Mouse (Mus musculus) midbrain, embryonic 13.5 days (tissue): Measurements from ENCODE around the gene Zc3h7a. TPM values are rescaled to one million over a fixed set of nuclear protein-coding genes. Genes with fewer than 3 reads are reported as not detected.
A peak's percentile ranks its signal among the peaks of the same experiment; 100 is the strongest.

ENCODE experiments used
- ATAC-seq: fragments of 200-750 bp; cut with Nextera tagmentation; 2 replicates; pipeline ENCODE4 v1.8.0; 2017; ENCODE audit warnings: mild to moderate bottlenecking, moderate TSS enrichment, moderate library complexity
- H3K27ac ChIP-seq: fragments of 300-500 bp; sonication (generic); 2 replicates; pipeline ENCODE4 v1.5.1; 2015; ENCODE audit warnings: inconsistent platforms, mild to moderate bottlenecking, moderate library complexity
- H3K27me3 ChIP-seq: fragments of 300-500 bp; sonication (generic); 2 replicates; pipeline ENCODE4 v1.6.1; 2015; ENCODE audit warnings: mild to moderate bottlenecking, inconsistent platforms
- H3K36me3 ChIP-seq: fragments of 300-500 bp; sonication (generic); 2 replicates; pipeline ENCODE4 v1.6.1; 2015; ENCODE audit warnings: mild to moderate bottlenecking, inconsistent platforms
- H3K4me1 ChIP-seq: fragments of 300-500 bp; sonication (generic); replicated peaks from 2 replicates; pipeline ENCODE4 v1.6.1; 2015; ENCODE audit warnings: inconsistent platforms
- H3K4me2 ChIP-seq: fragments of 300-500 bp; sonication (generic); replicated peaks from 2 replicates; pipeline ENCODE4 v1.6.1; 2015; ENCODE audit warnings: moderate library complexity, mild to moderate bottlenecking, inconsistent platforms
- H3K4me3 ChIP-seq: fragments of 300-500 bp; sonication (generic); replicated peaks from 2 replicates; pipeline ENCODE4 v1.5.1; 2015; ENCODE audit warnings: mild to moderate bottlenecking, inconsistent platforms
- H3K9ac ChIP-seq: fragments of 300-500 bp; sonication (generic); replicated peaks from 2 replicates; pipeline ENCODE4 v1.6.1; 2015; ENCODE audit warnings: mild to moderate bottlenecking, inconsistent platforms
- H3K9me3 ChIP-seq: fragments of 300-500 bp; sonication (generic); 2 replicates; pipeline ENCODE4 v1.6.1; 2016; ENCODE audit warnings: mild to moderate bottlenecking, inconsistent platforms
- WGBS: fragments of 180-500 bp; shearing (Covaris S2); methylation state at CpG from one replicate; pipeline ENCODE4 v1.1.7; 2015; 5-methylcytosine and 5-hydroxymethylcytosine counted together
- microRNA-seq: library from miRNA; unstranded; fragments of <30 nt; microRNA quantifications from one replicate; pipeline ENCODE4, GENCODE M21; 2016
- polyA plus RNA-seq: library from polyadenylated mRNA; unstranded; fragments of >200 nt; fragmentation: Nextera tagmentation; extraction: Ambion mirVana; gene quantifications from 2 replicates; pipeline ENCODE4 v1.2.1, GENCODE M21; 2015

Gene Zc3h7a
- polyA plus RNA-seq, 1 experiment from 2014 or later: 79.3 TPM

- no peak overlapping the region for H3K4me2 ChIP-seq
- no peaks in the 10 kb centered on the region for H3K27me3 ChIP-seq
- no peak overlapping the region for H3K4me3 ChIP-seq
- no peaks in the 10 kb centered on the region for H3K9me3 ChIP-seq
- no peak overlapping the region for H3K9ac ChIP-seq
- no peak for ATAC-seq
- peaks cover 71% of the 10 kb centered on the region for H3K36me3 ChIP-seq
- H3K27ac ChIP-seq: no peak overlapping the region
- WGBS: 83% methylated on average over 10 of the region's 10 CpGs
- H3K4me1 ChIP-seq: peaks cover 10% of the 10 kb centered on the region; the same call in 1 of the 2 replicates
Observed at GRCm38 (mm10) chr16:11090836-11091570, 85.2 kb downstream of the Zc3h7a start.

DNA sequence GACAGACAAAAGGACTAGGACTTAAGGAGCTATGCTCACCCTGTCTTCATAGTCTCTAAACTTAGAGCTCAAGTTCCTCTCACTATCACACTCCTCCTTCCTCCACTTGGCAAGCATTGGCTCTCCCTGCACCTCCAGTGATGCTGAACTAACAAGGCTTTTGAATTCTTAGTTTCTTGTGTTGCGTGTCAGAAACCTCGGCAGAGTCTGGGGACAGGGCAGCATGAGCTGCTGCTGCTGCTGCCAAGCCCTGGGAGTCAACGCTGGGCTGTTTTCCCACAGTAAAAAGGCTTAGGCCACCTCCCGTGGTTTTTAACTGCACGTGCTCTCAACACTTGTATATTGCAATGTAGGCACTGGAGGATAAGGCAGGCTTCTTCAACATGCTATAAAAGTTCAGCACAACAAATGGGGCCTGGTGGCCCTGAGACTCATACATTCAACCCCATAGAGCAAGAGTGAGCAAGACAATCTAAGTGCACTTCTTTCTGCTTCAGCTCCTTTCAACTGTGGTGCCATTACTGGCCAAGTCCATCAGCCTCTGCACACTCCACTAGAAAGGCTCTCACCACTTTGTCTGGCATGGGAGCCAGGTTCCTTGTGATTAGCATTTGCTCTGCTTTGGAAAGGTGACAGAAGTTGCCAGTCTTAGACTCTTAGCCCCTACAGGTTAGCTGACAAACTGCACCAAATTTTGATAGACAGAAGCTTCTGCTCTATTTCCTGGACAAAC, 89.2 kb downstream of the Zc3h7a start:
- H3K36me3 ChIP-seq: peaks cover 88% of the 10 kb centered on the region
- no peak overlapping the region for H3K4me2 ChIP-seq
- H3K4me1 ChIP-seq: peaks cover 10% of the 10 kb centered on the region; the same call in 1 of the 2 replicates
- peak overlapping the region; percentile 14; the same call in 1 of the 2 replicates for H3K27ac ChIP-seq
- 41% methylated on average over 5 of the region's 5 CpGs for WGBS
- no peaks in the 10 kb centered on the region for H3K9me3 ChIP-seq
- peak; percentile 41 for ATAC-seq
- no peak overlapping the region for H3K9ac ChIP-seq
- H3K27me3 ChIP-seq: no peaks in the 10 kb centered on the region
- H3K4me3 ChIP-seq: no peak overlapping the region

Small RNAs within 50 kb of the gene (microRNA-seq; reads per million reads assigned to microRNA genes)
- gene Gm23935: 48.7 reads per million, percentile 46 among the genes with 10 or more reads in this experiment

Other genes starting within 250 kb of the Zc3h7a start
- 133 and 140 TPM in 2 replicates for gene Snn, start 115.4 kb downstream of the Zc3h7a start, polyA plus RNA-seq
- 31.5 and 33.5 TPM in 2 replicates for gene Litaf, start 110.2 kb downstream of the Zc3h7a start, polyA plus RNA-seq
- 27.5 and 30.0 TPM in 2 replicates for gene Txndc11, start 41.7 kb downstream of the Zc3h7a start, polyA plus RNA-seq
- gene Rsl1d1, start 26.9 kb upstream of the Zc3h7a start, polyA plus RNA-seq: 165 and 168 TPM in 2 replicates
- gene Gspt1, start 77.9 kb upstream of the Zc3h7a start, polyA plus RNA-seq: 51.2 and 55.2 TPM in 2 replicates
- 0.27 TPM in 1 of 2 replicates, not detected in the other for gene Tnfrsf17, start 137.4 kb upstream of the Zc3h7a start, polyA plus RNA-seq
- 19.6 and 21.7 TPM in 2 replicates for gene Snx29, start 146.5 kb upstream of the Zc3h7a start, polyA plus RNA-seq